Mouse (Mus musculus) heart, embryonic 14.5 days (tissue): ENCODE measurements at regions not wholly inside any gene's neighbourhood (a gene's known extent, or its start where the extent isn't known, plus 50 kb on each side); places are given as distances from the start of the nearest gene placed in this dataset.
"Not testable (repeated sequence)": the region's sequence is repeated elsewhere in the genome, so short reads cannot be mapped to it uniquely, and the experiment has no call there.

Source experiments
- ATAC-seq: fragments of 200-750 bp; cut with Nextera tagmentation; 2 replicates; pipeline ENCODE4 v1.8.0; 2017; ENCODE audit warnings: low read depth, moderate TSS enrichment; ENCODE audit not compliant: insufficient number of reproducible peaks, insufficient read depth, low FRiP score
- H3K27ac ChIP-seq, 2 experiments: fragments of 200-500 bp in 1 of 2; fragments of 300-500 bp in 1 of 2; sonication (generic) in 1 of 2; replicated peaks in 1 of 2; 2 replicates each; pipeline ENCODE4 v1.5.1; 2012 to 2014; ENCODE audit warnings: low read depth in 2 of 2, low read length in 2 of 2, control low read depth in 1 of 2, mild to moderate bottlenecking in 1 of 2, mixed read lengths in 1 of 2; ENCODE audit not compliant: control insufficient read depth in 1 of 2, insufficient read depth in 1 of 2
- H3K27me3 ChIP-seq: fragments of 300-500 bp; sonication (generic); 2 replicates; pipeline ENCODE4 v1.6.1; 2014; ENCODE audit warnings: mild to moderate bottlenecking, low read length, control low read depth; ENCODE audit not compliant: control insufficient read depth, insufficient read depth
- H3K36me3 ChIP-seq: fragments of 300-500 bp; sonication (generic); 2 replicates; pipeline ENCODE4 v1.6.1; 2014; ENCODE audit warnings: mild to moderate bottlenecking, control low read depth, low read length, mixed read lengths; ENCODE audit not compliant: control insufficient read depth, insufficient read depth
- H3K4me1 ChIP-seq, 2 experiments: fragments of 200-500 bp in 1 of 2; fragments of 300-500 bp in 1 of 2; sonication (generic) in 1 of 2; 2 replicates each; pipeline ENCODE4 v1.6.1; 2012 to 2014; ENCODE audit warnings: low read length in 2 of 2, control low read depth in 1 of 2, mixed read lengths in 1 of 2; ENCODE audit not compliant: control insufficient read depth in 2 of 2, insufficient read depth in 2 of 2
- H3K4me2 ChIP-seq: fragments of 300-500 bp; sonication (generic); 2 replicates; pipeline ENCODE4 v1.6.1; 2014; ENCODE audit warnings: mild to moderate bottlenecking, low read length
- H3K4me3 ChIP-seq, 2 experiments: fragments of 200-500 bp in 1 of 2; fragments of 300-500 bp in 1 of 2; sonication (generic) in 1 of 2; 2 replicates each; pipeline ENCODE4 v1.5.1; 2012 to 2014; ENCODE audit warnings: low read length in 2 of 2, mild to moderate bottlenecking in 2 of 2, control low read depth in 1 of 2, low read depth in 1 of 2, moderate library complexity in 1 of 2; ENCODE audit not compliant: control insufficient read depth in 1 of 2, insufficient read depth in 1 of 2
- H3K9ac ChIP-seq: fragments of 300-500 bp; sonication (generic); 2 replicates; pipeline ENCODE4 v1.6.1; 2014; ENCODE audit warnings: mild to moderate bottlenecking, low read length
- H3K9me3 ChIP-seq: fragments of 300-500 bp; sonication (generic); 2 replicates; pipeline ENCODE4 v1.6.1; 2016; ENCODE audit warnings: low read length, control low read depth; ENCODE audit not compliant: control insufficient read depth
- WGBS: fragments of 180-500 bp; shearing (Covaris S2); extraction: QIAGEN DNeasy Blood & Tissue Kit; methylation state at CpG from one replicate; pipeline ENCODE4 v1.1.7; 2014; 5-methylcytosine and 5-hydroxymethylcytosine counted together

DNA sequence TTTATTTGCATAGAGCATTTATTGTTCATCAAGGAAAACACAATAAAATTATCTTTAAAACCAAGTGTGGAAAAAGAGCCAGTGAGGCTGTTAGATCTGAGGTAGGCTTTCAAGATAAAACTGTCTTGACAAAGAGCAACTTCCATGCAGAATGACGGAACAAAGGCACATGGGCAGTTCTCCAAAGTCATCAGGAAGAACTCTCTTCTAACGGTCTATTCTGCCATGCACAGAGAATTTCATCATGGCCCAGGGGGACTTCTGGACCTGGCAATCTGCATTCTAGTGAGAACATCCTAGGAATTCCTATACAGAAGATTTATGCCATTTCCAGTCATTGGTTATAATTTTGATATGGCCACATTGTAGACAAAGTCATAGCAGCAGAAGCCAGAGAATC lies 211.0 kb upstream of the Slc7a11 start:
- H3K27me3 ChIP-seq, result no peaks in the 10 kb centered on the region
- no peak for ATAC-seq
- no peak overlapping the region for H3K9ac ChIP-seq
- no peak overlapping the region for H3K4me2 ChIP-seq
- WGBS, result 46% methylated on average over 2 of the region's 2 CpGs
- H3K9me3 ChIP-seq, result 0 out of 2 replicates have a peak, but pooled peaks cover 3% of the 10 kb centered on the region
- no peaks in the 10 kb centered on the region for H3K36me3 ChIP-seq
- no peak overlapping the region; a peak in 1 of 4 replicates for H3K27ac ChIP-seq
- no peak overlapping the region for H3K4me3 ChIP-seq
- no peaks in the 10 kb centered on the region for H3K4me1 ChIP-seq

DNA sequence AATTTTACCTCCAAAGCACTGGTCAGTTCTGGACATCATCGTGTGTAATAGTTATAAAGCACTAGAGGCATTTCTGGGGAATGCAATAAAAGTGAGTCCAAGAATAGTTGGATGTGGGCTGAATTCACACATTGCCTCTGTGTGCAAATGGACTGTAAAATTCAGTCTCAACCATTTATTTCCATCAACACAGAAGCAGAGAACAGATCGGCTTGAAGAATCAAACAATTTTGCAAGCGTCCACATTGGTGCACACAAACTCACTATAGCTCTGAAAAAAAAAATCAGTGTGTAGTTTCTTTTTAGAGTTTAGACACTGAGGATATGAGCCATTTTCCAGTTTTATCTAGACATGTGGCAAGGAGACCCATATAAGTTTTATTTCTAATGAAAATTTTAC lies 208.9 kb upstream of the Slc7a11 start:
- 91% methylated on average over 3 of the region's 3 CpGs for WGBS

DNA sequence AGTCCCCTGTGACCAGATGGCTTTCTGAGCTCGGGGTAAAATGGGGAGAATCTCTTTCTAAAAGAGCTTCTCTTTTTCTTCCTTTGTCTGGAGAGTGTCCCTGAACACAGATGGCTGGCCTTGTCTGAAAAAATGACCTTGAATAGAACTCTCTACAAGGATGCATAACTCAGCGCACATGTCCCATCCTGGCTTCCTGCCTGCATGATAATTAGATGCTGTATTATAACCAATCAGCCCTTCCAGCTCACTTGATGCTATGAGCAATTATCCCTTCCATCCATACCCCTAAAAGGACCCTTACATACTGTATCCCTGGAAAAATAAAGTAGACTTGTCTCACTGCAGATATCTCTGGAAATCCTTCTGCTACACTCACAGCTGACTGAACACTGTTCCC lies 199.7 kb upstream of the Slc7a11 start:
- Histone ChIP-seq H3K9me3 (no peaks in the 10 kb centered on the region), H3K4me3 (no peak overlapping the region), H3K36me3 (no peaks in the 10 kb centered on the region), H3K27ac (no peak overlapping the region), H3K27me3 (no peaks in the 10 kb centered on the region), H3K4me1 (no peaks in the 10 kb centered on the region), H3K9ac (no peak overlapping the region), H3K4me2 (no peak overlapping the region)
- 69% methylated on average over 2 of the region's 2 CpGs for WGBS
- no peak for ATAC-seq

More for the DNA sequence above, 208.9 kb upstream of the Slc7a11 start:
- no peaks in the 10 kb centered on the region for H3K4me1 ChIP-seq
- H3K9ac ChIP-seq, result no peak overlapping the region
- no peaks in the 10 kb centered on the region for H3K27me3 ChIP-seq
- no peak overlapping the region for H3K4me3 ChIP-seq
- H3K9me3 ChIP-seq, result 0 out of 2 replicates have a peak, but pooled peaks cover 3% of the 10 kb centered on the region
- H3K4me2 ChIP-seq, result no peak overlapping the region
- H3K27ac ChIP-seq, result no peak overlapping the region
- no peak for ATAC-seq
- H3K36me3 ChIP-seq, result no peaks in the 10 kb centered on the region

DNA sequence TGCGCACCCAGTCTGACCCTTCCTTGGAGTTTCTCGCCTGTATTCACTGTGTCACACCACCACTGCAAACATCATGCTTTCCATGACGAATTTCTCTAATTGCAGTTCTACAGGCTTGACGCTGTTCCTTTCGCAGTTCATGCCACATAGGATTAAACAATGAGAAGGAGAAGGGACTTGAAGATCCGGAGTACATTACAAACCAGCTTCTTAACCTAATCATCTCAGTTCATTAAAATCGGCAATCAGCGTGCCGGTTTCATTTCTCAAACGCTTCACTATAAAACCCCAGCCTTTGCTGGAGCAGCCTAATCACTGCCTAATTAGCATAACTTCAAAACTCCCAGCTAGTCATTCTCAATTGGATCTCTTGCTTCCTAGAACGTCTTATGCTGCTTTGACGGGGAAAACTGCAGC lies 196.5 kb upstream of the Slc7a11 start:
- no peak overlapping the region for H3K27ac ChIP-seq
- no peak overlapping the region for H3K9ac ChIP-seq
- no peaks in the 10 kb centered on the region for H3K27me3 ChIP-seq
- 86% methylated on average over 12 of the region's 12 CpGs for WGBS
- no peak for ATAC-seq
- no peaks in the 10 kb centered on the region for H3K9me3 ChIP-seq
- no peaks in the 10 kb centered on the region for H3K36me3 ChIP-seq
- no peak overlapping the region for H3K4me2 ChIP-seq
- no peak overlapping the region for H3K4me3 ChIP-seq
- no peaks in the 10 kb centered on the region for H3K4me1 ChIP-seq

DNA sequence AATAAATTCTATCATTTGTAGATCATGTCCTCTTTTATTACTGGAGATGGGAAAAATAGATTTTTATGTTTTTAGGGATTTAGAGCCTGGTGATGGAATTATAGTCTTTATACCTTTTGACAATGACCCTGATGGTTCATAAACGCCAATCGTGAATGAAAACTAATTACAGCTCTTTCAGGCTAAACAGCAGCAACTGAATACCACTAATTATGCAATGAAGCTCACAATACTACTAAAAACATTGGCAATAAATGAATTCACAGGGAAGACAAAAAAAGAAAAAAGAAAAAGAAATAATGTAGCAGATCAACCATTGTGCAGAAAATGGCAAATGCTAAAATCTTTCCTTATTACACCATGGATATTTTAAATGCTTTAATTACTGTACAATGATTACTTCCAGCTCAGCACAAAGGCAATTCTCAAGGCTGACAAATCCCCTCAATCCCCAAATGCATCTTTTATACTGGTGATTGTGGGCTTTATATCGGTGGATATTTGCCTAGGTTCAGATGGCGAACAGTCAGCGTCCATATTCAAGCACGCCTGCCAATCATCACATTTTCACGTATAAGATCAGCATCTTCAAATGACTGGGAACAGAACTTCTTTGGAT lies 191.2 kb upstream of the Slc7a11 start:
- no peak overlapping the region for H3K9ac ChIP-seq
- 86% methylated on average over 7 of the region's 7 CpGs for WGBS
- H3K4me3 ChIP-seq, result no peak overlapping the region
- no peak for ATAC-seq
- H3K27ac ChIP-seq, result no peak overlapping the region
- no peaks in the 10 kb centered on the region for H3K9me3 ChIP-seq
- no peak overlapping the region for H3K4me2 ChIP-seq
- H3K27me3 ChIP-seq, result no peaks in the 10 kb centered on the region
- H3K4me1 ChIP-seq, result no peaks in the 10 kb centered on the region
- H3K36me3 ChIP-seq, result no peaks in the 10 kb centered on the region

DNA sequence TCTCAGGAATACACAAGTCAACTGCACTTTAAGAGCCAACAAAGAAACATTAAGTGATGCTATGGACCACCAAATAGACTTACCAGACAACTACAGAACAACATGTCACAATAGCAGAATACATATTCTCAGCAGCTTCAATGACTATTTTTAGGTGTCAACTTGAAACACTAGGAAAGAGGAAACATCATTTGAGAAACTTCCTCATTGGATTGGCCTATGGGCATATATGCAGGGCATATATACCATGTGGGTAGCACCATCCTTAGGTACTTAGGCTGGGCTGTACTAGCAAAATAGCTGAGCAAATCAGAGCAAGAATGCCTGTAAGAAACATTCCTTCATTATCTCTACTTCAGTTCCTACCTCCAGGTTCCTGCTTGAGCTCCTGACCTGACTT lies 187.9 kb upstream of the Slc7a11 start:
- Histone ChIP-seq H3K36me3 (no peaks in the 10 kb centered on the region), H3K9me3 (no peaks in the 10 kb centered on the region), H3K27me3 (no peaks in the 10 kb centered on the region), H3K4me1 (no peaks in the 10 kb centered on the region), H3K4me3 (no peak overlapping the region), H3K4me2 (no peak overlapping the region), H3K27ac (no peak overlapping the region), H3K9ac (no peak overlapping the region)
- no peak for ATAC-seq

DNA sequence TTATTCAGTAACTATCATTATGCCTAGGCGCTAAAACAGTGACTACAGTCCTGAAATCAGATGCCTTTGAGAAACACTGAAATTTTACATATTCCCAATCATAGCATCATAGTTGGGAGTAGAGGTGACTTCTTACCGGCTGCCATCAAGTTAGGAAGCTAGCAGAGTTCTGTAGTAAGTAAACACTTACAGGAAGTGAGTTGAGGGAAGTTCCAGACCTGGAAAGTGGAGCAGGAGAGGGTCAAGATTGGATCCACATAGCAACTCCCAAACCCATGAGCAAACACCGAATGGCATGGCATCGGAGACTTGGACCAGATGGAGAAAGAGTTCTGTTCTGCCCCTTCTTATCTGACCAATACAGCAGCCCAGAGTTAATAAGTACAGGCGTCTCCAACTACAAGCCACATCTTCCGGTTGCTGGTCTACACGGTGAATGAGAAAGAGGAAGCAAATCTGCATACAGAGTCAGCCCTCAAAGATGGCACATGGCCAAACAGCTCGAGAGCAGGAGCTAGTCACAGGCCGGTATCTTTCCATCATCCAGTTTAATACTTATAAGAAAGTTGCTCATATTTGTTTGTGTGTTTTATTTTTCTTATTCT lies 184.8 kb upstream of the Slc7a11 start:
- ATAC-seq, result no peak
- WGBS, result 74% methylated on average over 9 of the region's 9 CpGs
- Histone ChIP-seq H3K9me3 (no peaks in the 10 kb centered on the region), H3K27ac (no peak overlapping the region), H3K9ac (no peak overlapping the region), H3K4me1 (no peaks in the 10 kb centered on the region), H3K4me3 (no peak overlapping the region), H3K27me3 (no peaks in the 10 kb centered on the region), H3K4me2 (no peak overlapping the region), H3K36me3 (no peaks in the 10 kb centered on the region)

DNA sequence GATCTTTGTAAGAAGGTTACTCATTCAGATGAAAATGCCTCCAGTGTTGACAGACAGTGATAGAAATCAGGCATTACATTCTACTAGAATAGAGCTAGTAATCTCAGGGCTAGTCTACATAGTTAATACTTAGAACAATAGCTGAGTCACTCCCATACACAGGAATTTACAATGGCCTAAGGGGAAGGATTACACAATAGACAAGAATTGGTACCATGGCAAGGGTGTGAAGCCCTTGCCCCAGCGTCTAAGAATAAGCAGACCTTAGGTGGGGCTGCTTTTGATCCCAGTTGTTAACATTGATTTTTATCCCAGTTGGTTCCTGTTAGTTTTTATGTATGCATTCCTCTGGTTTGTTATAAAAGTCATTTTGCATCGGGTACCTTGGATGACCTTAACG lies 177.8 kb upstream of the Slc7a11 start:
- 56% methylated on average over 3 of the region's 3 CpGs for WGBS
- H3K27ac ChIP-seq, H3K4me2 ChIP-seq, ATAC-seq, H3K9ac ChIP-seq, H3K4me3 ChIP-seq, H3K4me1 ChIP-seq, H3K9me3 ChIP-seq, H3K27me3 ChIP-seq, H3K36me3 ChIP-seq: not testable (repeated sequence)
